Mouse (Mus musculus): ENCODE measurements around the gene Fam186a.
"Not testable (repeated sequence)": the region's sequence is repeated elsewhere in the genome, so short reads cannot be mapped to it uniquely, and the experiment has no call there.

The Fam186a gene

GRCm38 (mm10) chr15:99934501-99934900, 32.4 kb downstream of the Fam186a start:
- in situ Hi-C loops (cut with MseI, MboI) = no loop called here

GRCm38 (mm10) chr15:99931231-99931630, 35.6 kb downstream of the Fam186a start:
- in situ Hi-C loops (cut with MseI, MboI) = no loop called here

GRCm38 (mm10) chr15:99919601-99920158, 47.2 kb downstream of the Fam186a start:
- in situ Hi-C loops (cut with MseI, MboI) = no loop called here

GRCm38 (mm10) chr15:99917264-99917663, 49.6 kb downstream of the Fam186a start:
- in situ Hi-C loops (cut with MseI, MboI) = no loop called here

- in situ Hi-C loops (cut with MseI, MboI) = no loop called here
Observed at GRCm38 (mm10) chr15:99914613-99915012, 52.2 kb downstream of the Fam186a start.

- in situ Hi-C loops (cut with MseI, MboI) = no loop called here
Observed at GRCm38 (mm10) chr15:99911785-99912184, 55.1 kb downstream of the Fam186a start.

- in situ Hi-C loops (cut with MseI, MboI) = not testable (repeated sequence)
Observed at GRCm38 (mm10) chr15:99909339-99909996, 57.4 kb downstream of the Fam186a start.

- in situ Hi-C loops (cut with MseI, MboI) = no loop called here
Observed at GRCm38 (mm10) chr15:99907514-99907913, 59.3 kb downstream of the Fam186a start.

GRCm38 (mm10) chr15:99907041-99907440, 59.8 kb downstream of the Fam186a start:
- in situ Hi-C loops (cut with MseI, MboI) = no loop called here

- in situ Hi-C loops (cut with MseI, MboI) = no loop called here
Observed at GRCm38 (mm10) chr15:99904841-99905240, 62.0 kb downstream of the Fam186a start.

GRCm38 (mm10) chr15:99904333-99904732, 62.5 kb downstream of the Fam186a start:
- in situ Hi-C loops (cut with MseI, MboI) = no loop called here

- in situ Hi-C loops (cut with MseI, MboI) = no loop called here
Observed at GRCm38 (mm10) chr15:99903227-99903626, 63.6 kb downstream of the Fam186a start.

GRCm38 (mm10) chr15:99902786-99903185, 64.1 kb downstream of the Fam186a start:
- in situ Hi-C loops (cut with MseI, MboI) = no loop called here

GRCm38 (mm10) chr15:99896621-99897020, 70.2 kb downstream of the Fam186a start:
- in situ Hi-C loops (cut with MseI, MboI) = no loop called here

GRCm38 (mm10) chr15:99891355-99891754, 75.5 kb downstream of the Fam186a start:
- in situ Hi-C loops (cut with MseI, MboI) = no loop called here

GRCm38 (mm10) chr15:99890412-99891236, 76.2 kb downstream of the Fam186a start:
- in situ Hi-C loops (cut with MseI, MboI) = no loop called here

GRCm38 (mm10) chr15:99889275-99889874, 77.5 kb downstream of the Fam186a start:
- in situ Hi-C loops (cut with MseI, MboI) = no loop called here

GRCm38 (mm10) chr15:99887130-99887529, 79.7 kb downstream of the Fam186a start:
- in situ Hi-C loops (cut with MseI, MboI) = not testable (repeated sequence)

GRCm38 (mm10) chr15:99884038-99884437, 82.8 kb downstream of the Fam186a start:
- in situ Hi-C loops (cut with MseI, MboI) = no loop called here

GRCm38 (mm10) chr15:99878541-99878940, 88.3 kb downstream of the Fam186a start:
- in situ Hi-C loops (cut with MseI, MboI) = no loop called here

GRCm38 (mm10) chr15:99875334-99875869, 91.5 kb downstream of the Fam186a start, which contains the start of gene Lima1:
Gene Lima1, minus strand, starts transcription at chr15:99875456.
- in situ Hi-C loops (cut with MseI, MboI) = no loop called here

Data from mouse trophoblast stem cell (cell line).